Mouse (Mus musculus): Measurements from ENCODE around the gene Myh3.
A peak's percentile ranks its signal among the peaks of the same experiment; 100 is the strongest.

Gene Myh3

DNA sequence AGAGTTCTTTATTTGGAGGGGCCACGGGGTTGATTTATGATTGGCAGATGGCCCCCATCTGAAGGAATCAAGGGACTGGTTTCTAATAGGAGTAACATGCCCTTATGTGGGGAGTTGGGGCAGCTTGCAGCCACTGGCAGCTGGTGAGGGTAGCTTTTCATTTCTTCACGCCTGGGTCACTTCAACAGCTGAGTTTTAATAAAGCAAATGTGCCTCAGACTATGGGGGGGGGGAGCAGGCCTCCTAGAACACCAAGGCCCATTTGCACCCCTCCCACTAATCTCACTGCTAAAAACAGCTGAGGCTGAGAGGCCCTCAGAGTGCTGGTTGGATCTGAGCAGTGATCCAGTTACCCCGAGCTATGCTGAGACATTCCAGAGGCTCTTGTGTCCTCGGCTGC lies 27.6 kb downstream of the Myh3 start:
- no peak for DNase-seq (ENCODE audit: low spot score)

DNA sequence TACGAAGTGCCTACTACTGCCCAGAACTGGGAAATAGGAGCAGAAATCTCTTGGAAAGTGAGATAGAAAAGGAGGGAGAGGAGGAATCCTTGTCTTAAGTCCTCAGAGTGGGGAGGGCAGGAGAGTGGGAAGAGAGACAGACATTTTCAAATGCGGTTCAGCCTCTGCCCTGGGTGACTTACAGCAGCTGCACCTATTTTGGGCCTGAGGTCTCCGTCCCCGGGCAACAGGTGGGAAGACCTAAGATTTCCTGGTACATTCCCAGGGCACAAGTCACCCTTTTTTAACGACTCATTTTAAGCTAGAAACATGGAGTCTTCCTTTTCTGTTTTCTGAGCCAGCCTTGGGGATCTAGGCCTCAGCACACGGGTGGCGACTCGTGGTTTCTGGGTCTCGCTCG lies 28.9 kb downstream of the Myh3 start:
- no peak for DNase-seq (ENCODE audit: low spot score)

DNA sequence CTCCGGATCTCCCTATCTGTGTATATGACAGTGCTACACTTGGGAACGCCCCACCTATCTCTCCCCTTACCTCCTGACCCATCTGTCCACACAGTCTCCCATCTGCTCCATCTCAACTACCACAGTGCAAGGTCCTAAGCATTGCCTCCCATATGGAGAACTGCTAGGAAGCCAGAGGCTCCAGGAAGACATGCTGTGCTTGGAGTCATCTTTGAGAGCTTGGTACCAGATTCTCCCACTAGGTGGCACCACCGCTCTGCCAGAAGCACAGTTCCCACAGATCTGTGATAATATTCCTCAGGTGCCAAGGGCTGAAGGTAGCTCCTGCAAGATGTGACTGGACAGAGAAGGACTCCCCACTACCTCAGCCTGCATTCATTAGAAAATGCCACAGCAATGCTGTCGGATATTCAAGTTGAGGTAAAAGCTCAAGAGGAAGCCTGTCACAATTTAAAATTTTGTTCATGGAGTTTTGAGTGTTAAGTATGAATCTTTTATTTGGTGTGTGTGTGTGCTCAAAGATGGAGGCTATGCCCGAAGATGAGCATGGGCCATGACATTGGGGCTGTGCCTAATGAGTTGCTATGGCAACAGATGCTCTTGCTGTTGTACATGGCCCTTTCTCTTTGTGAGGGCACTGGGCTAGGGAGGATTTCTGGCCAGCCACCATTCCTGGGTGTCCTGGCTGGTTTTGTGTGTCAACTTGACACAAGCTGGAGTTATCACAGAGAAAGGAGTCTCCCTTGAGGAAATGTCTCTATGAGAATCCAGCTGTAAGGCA lies 32.3 kb downstream of the Myh3 start:
- peak; percentile 70 for DNase-seq (ENCODE audit: low spot score)

DNA sequence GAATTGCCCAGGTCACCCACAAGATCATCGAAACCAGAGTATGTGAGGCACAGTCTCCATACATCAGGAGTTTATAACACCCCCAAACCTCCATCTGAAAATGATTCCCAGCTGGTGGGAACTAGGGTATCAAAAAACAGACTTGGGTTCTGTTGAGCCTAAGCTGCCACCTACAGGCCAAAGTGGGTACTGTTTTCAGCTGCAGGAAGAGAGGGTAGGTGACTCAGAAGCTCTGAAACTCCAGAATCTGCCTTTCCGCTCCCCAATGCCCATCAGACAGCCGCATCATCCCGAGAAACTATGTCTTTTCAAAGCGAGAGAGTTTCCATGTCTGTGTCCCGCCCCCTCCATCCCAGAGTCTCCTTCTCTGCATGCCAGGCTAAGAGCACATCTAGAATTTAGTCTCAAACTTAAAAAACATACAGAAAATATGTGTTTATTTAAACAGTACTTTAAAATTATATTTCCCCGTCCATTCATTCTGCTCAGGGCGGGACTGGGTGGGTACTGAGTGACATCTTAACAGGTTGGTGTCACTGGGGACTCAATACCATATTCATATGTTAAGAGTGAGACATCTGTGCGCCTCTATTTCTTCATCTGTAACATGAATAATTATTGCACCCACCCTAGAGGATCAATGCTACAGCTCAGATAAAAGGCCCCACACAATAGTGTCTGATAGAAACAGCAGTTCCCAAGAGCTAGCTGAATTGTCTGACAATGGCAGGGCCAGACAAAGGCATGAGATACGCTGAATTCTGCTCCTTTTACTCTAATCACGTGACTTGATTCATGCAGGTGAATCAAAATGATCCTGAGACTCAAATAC lies 34.1 kb downstream of the Myh3 start:
- peak; percentile 71 for DNase-seq (ENCODE audit: low spot score)

DNA sequence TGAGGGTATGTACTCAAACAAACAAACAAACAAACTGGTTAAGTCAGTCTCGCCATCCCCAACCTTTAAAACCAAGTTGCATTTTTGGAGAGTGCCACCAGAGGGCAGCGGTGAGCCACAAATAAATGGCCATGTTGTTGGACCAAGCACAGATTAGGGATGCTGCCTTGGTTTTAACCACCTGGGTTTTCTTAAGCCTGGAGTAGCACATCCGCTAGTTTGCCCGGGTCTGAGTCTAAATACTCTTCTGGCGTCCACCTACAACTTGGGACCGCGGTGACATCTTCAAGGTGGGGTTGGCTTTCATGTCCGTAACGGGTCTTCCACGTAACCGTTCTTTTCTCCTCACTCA lies 34.7 kb downstream of the Myh3 start:
- DNase-seq (ENCODE audit: low spot score) = peak; percentile 72

DNA sequence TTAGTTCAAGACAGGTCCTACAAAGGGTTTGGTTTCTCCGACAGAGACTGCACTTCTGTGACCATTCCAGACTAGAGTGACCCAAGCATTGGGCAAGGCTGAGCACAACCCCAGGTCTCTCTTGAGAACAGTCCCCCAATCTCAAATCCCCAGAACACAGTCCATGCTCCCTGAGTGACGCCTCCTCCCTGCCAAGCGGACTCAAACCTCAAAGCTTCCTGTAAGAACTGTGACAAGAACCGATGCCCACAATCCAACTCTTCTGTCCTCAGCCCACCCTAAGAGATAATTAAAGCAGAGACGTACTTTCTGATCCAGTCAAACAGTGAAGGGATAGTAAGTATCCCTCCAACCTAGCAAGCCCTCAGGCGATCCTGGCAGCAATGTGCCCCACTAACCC lies 35.3 kb downstream of the Myh3 start:
- no peak for DNase-seq (ENCODE audit: low spot score)

DNA sequence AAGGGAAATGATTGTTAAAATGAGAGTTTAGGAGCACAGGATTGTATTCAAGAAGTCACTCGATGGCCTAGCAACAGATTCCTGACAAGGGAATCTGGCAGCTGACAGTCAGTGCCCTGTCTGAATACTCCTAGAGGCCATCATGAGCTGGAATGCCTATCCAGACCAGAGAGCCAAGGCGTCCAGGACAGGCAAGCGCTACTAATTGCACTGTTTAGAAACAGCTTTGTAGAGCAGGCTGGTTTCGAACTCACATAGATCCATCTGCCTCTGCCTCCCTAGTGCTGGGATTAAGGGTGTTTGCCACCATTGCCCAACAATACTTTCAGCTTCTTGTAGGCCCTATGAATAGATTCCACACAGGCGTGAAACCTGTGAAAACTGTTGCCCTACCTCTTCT lies 36.2 kb downstream of the Myh3 start:
- DNase-seq (ENCODE audit: low spot score) = no peak

DNA sequence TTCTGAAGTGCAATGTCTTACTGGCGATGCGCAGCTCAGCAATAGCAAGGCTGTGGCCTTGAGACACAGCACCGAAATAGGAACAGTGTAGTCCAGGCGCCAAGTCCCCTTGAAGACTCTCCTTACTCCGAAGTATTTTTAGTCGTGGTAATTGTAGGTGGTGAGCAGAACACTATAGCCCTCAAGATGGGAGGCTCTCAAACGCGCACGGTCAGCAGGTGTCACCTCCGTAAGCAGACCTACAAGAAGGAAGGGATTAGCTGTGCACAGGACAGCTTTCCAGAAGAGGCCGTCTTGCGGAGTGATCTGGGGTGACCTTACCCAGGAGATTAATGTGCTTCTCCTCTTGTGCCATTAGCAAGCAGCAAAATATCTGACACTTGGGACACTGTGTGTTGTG lies 36.8 kb downstream of the Myh3 start:
- DNase-seq (ENCODE audit: low spot score) = no peak

DNA sequence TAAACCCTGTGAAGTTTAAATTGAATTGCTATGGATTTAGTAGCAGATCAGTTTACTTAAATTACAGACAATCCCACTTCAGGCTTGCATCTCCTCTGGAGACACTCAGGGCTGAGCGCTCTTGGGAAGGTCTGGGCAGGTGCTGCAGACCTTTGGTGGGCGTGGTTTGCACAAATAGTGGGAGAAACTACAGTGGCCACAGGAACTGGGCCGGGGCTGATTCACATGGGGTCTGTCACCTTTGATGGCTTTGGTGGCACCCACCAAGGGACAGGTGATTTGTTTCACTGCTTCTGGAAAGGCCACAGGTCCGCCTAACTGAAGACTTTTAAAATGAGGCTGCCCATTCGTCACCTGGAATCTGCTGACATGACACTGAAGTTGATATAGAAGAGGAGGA lies 38.6 kb downstream of the Myh3 start:
- no peak for DNase-seq (ENCODE audit: low spot score)

DNA sequence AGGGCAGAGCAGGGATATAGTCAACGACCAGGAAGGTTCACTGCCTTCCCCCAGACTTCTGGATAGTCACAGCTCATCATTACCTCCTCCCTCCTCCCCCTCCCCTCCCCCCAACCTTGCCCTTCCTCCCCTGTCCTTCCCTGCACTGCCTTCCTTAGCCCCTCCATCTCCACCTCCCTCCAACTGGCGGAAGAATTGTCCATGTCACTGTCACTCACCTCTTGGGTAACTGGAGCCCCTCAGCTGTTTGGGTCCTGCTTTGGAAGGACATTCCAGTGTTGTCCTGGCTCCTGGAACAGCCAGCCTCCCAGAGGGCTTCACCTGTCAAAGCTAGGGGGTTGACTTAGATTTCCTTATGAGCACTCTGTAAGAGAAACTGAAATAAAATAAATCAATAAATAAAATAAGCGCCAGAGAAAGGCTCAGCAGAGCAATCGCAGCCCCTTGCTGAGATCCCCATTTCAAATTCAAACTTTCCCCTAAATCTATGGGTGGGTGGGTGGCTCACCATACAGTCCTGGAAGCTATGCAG lies 41.5 kb downstream of the Myh3 start:
- DNase-seq (ENCODE audit: low spot score) = no peak

DNA sequence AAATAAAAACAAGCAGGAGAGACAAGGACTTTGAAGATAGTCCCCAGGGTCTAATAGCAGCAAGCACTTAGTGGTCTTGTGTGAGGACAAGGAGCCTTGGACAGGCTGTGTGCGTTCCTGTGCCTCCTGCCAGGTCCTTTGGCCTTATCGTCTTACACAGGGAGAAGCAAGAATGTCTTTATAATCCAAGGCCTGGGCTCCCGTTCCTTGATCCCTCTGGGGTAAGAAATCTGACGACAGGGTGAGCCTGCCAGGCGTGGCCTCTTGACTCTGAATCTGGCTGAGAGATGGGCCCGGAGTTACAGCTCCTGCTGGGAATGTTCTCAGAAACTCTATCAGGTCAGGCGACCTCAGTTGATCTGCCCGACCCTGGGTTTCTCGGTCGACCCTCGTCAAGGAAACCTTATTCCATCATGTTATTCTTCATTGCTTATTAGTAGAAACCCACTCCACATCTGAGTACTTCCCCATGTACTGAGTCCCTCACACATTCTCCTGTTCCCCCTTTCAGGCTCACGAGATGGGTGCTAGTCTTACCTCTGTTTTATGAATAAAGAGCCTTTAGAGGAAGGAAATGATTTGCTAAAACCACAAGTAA lies 42.7 kb downstream of the Myh3 start:
- DNase-seq (ENCODE audit: low spot score) = no peak

DNA sequence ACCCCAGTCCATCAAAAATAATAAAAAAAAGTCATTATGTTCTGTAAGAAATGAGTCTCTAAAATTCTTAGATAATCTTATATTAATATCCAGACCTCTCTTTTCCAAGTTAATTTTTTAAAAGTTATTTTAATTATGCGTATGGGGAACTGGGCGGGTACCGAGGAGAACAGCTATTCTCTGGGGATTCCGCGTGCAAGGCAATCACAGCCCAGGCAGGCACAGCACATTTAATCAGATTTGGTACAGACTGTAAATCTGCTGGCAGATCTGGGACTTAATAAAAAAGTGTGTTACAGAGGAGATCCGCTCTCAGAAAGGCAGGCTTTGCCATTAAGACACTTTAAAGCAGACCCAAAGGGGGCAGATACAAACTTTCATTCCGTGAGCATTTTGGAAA lies 46.8 kb downstream of the Myh3 start:
- no peak for DNase-seq (ENCODE audit: low spot score)

DNA sequence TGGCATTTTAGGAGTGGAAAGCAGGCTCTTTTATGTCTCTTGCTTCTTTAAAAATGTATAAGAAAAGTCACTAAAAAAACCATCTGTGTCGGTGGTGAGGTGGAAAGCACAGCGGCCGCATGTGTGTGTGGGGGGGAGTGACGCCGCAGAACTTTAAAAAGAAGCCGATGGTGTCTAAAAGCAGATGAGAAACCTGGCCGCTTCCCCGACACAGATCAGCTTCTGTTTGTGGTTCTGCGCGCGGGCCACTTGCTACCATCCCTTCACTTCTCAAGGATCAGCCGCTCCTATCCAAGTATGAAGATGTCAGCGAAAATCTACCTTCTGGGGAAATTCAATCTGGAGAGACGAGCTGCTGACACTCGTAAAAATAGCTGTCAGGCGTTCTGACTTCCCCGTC lies 47.3 kb downstream of the Myh3 start:
- DNase-seq (ENCODE audit: low spot score) = no peak

DNA sequence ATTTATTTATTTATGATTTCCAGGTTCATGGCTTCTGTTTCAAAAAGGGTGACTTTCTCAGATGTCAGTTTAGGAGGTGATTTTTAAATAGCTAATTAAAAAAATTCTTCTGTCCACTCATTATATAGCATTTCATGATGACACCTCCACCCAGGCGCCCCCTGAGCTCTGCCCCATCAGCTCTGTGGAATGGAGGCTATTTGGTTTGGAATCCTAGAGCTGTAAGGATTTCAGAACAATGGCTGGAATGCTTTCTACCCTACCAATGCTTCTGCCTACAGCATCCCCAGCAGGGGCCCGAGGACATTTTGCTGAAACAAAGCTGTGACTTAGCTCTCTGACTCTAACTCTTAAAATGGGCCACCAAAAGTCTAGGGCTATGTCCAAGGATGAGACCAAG lies 55.4 kb downstream of the Myh3 start:
- no peak for DNase-seq (ENCODE audit: low spot score)

DNA sequence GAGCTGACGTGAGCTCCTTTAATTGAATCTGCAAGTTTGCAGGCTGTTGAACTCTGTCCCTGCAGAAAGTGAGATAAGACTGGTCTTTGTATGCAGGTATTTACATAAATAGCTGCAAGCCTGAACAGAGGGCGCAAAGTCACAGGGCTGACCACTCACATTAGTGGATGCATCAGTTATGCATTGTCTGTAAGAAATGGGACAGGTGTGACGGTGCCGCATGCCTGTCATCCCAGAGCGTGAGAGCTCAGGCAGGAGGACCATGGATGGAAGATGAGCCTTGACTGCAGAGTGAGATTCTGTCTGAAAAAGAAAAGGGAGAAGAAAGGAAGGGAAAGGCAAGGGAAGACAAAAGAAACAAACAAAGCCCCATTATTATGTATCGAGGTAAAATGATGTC lies 56.6 kb downstream of the Myh3 start:
- DNase-seq (ENCODE audit: low spot score) = no peak

DNA sequence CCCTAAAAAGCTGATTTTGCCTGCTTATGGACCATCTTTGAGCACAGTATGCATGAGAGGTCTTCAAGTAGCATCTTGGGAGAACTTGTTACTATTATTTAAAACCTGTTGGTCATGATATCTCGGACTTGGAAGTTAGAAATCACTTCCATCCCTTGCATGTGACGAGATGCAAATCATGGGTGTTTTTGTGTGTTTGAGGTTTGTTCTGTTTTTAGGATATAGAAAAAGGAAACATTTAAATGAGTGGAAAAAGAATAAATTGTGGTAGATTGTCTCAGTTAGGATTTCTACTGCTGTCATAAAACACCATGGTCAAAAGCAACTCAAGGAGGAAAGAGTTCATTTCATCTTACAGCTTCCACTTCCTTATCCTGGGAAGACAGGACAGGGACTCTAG lies 57.4 kb downstream of the Myh3 start:
- DNase-seq (ENCODE audit: low spot score) = no peak

DNA sequence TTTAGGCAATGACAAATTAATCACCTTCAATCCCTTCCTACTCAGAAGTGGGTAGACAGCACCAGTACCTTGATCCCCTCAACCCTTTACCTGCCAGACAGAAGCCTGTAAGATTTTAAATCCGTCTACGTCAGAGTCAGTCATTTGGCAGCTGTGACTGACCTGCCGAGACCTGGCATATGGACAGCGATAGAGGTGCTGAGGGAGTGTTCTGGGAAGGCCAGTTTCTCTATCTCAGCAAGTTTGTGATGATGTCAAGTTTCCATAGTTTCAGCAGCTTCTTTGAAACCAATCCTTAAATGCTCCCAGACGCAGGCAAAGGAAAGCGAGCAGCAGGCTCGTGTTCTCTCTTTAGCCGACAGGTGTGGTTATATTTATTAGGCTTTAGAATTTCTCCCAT lies 61.5 kb downstream of the Myh3 start:
- DNase-seq (ENCODE audit: low spot score) = no peak

DNA sequence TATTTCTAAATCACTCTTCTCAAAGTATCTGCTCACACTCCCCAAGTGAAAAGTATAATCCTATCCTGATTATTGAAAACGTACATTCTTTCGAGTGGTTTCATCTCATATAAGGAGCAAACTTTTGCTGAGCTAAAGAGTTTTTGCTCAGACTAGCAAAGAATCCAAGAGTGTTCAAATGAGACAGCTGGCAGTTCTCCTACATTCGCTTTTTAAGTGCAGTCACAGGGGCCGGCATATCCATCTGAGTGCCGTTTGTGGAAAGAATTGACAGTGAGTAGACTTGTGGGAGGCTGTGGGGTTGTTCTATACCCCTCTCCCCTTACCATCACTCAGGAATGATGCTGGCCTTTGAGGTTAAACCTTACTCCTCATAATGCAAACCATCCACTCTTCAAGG lies 62.1 kb downstream of the Myh3 start:
- no peak for DNase-seq (ENCODE audit: low spot score)

DNA sequence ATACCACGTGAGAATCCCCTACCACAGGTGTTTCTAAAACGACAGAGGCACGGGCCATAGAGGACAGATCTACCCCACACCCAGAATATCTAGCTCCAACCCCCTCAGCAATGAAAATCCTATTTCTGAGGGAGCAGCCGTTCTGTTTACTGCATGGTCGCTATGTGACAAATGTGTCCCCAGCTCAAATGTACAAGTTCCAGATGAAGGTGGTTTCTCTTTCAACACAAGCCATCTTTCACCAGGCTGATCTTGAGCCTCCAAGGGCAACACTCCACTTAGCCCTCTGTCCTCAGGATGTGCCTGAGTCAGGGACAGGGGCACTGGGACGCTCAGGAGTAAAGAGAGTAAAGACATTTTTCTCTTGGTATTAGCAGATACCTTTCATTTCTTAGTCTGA lies 62.9 kb downstream of the Myh3 start:
- no peak for DNase-seq (ENCODE audit: low spot score)

DNA sequence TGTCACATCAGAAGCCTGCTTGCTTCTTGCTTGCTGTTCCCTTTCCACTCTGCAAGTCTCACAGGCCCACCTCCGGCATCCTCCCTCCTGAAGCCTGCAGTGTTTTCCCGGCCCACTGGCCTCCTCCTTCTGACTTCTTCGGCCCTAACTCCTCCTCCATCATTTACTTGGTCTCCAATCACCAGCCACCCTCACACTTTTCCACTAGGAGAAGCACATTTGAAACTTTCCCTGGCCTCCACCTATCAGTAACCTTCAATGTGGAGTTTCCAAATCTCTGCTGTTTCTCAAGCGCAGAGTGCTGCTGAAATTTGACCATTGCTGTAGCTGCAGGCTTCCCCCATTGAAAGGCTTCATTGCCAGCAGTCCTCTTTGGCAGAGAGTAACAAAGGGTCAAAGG lies 63.9 kb downstream of the Myh3 start:
- DNase-seq (ENCODE audit: low spot score) = peak; percentile 3

DNA sequence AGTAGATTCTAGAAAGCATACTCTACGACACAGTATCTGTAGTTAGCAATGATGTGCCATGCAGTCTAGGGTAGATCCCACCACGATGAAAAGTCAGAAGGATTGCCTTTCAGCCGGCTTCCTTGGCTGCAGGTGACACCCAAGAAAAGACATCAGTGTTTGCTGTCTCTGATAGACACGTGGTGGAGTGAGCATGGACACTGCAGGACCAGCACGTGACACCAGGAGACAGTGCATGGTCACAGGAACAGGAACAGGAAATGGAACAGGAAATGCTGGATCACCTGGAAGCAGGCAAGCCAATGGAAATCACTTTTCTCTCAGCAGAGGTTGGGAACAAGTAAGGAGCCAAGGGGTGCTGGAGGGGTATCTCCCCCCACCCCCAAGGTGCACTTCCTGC lies 65.0 kb downstream of the Myh3 start:
- no peak for DNase-seq (ENCODE audit: low spot score)

DNA sequence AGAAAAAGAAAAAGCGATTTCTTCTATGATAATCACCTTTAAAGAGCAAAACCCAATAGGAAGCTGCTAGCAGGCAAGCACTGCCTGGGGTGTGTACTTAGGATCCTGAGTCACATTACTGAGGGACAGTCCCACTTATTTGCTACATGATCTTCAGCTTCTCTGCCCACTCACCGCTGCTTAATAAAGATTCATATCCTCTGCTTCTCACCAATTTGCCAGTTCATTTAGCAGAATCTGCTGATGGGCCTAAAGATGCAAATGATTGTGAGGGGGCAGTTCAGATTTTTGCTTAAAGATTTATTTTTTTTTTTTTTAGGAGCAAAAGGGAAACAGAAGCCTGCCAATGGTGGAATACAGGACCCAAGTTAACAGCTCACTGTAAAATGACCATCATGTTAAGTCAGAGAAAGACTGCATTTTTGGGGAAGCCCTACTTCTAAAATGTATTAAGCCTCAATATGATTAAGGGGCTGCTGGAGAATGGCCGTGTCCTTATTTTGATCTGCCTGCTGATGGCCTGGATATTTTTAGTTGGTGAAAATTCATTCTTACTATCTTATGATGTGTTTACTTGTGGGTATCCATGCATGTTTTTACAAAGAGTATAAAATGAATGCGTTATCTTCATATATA lies 65.9 kb downstream of the Myh3 start:
- no peak for DNase-seq (ENCODE audit: low spot score)
